Mouse (Mus musculus): ENCODE results near the gene Pou2af1. TPM values are rescaled to one million over a fixed set of nuclear protein-coding genes. Genes with fewer than 3 reads are reported as not detected.
A peak's percentile ranks its signal among the peaks of the same experiment; 100 is the strongest.

The Pou2af1 gene
- total RNA-seq, 2 experiments from 2014 or later = 0.21 to 1.4 TPM

DNA sequence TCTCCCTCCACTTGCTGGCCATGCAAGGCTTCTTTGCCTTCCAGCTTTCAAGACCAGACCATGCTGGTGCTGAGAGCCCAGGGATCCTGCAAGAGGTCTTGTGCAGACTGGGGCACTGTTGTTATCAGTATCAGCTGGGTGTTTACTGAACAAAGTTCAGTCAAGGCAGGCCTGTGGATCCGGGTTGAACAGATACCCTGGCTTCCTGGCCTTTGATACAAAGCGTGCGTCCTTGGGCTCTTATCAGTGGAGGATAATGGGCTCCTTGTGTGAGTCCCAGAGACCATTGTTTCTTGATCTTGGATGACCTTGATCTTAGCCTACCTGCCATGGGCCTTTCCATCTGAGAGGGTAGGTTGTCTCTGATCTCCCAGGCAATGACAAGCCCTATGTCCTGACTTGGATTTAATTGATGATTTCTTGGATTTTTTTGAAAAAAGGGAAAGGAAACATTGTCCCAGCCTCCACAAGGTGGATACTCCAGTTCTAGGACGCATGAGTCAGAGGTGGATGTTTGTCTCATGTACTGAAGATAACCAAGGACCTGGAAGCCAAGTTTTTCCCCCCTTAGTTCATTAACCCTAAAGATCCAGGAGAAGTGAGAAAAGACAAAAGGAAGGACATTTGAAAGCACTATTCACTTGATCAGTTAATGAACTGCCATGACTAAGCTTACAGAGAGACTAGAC, 17.3 kb downstream of the Pou2af1 start:
- DNase-seq = no peak

GRCm38 (mm10) chr9:51232163-51232562, 18.7 kb downstream of the Pou2af1 start:
- no peak for DNase-seq

- DNase-seq = no peak
Observed at GRCm38 (mm10) chr9:51238741-51239385, 25.4 kb downstream of the Pou2af1 start.

DNA sequence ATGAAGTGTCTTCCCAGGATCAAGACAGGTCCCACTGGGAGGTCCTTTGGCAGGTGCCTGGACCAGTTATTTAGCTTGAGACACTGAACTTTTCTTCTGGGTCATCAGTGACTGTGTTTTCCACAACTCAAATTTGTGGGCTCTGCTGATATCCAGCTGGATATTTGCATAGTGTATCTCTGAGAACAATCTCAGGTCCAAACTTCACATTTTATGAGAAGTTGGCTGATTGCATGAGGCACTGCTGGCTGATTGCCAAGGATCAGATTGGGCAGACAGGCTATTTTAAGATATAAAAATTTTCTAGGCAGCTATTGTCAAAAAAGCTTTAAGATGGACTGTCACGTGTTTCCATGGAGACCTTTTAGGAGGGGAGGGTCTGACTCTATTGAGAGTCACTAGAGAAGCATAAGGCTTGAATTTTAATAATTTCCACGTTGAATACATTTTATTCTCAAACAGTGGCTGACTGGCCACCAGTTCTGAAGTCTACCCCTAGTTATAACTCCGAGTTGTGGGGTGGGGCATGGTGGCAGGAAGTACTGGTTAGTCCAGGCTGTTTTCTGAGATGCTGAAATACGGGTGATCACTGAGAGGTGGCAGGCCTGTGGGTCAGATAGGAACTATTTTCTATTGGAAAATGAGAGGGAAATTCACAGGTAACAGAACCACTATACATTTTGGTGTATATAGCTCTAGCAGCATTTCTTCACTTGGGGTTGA, 43.4 kb downstream of the Pou2af1 start:
- no peak for DNase-seq

DNA sequence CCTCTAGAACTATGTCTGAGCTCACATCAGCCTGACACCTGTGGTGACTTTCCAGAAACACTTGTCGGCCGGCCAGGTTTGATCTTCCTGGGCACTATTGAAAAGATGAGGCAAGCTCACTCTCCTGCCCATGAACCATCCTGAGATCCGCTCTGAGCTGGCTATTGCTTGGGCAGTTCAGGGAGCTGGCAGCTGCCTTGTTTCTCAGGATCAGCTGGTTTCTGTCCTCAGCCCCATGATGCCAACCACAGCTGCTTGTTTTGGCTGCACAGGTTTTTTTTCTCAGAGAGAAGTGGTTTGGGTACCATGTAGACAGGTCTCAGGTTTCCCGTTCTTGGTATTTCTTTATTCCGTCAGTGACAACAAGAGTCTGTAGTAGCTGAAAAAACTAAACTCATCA, 44.9 kb downstream of the Pou2af1 start:
- no peak for DNase-seq

DNA sequence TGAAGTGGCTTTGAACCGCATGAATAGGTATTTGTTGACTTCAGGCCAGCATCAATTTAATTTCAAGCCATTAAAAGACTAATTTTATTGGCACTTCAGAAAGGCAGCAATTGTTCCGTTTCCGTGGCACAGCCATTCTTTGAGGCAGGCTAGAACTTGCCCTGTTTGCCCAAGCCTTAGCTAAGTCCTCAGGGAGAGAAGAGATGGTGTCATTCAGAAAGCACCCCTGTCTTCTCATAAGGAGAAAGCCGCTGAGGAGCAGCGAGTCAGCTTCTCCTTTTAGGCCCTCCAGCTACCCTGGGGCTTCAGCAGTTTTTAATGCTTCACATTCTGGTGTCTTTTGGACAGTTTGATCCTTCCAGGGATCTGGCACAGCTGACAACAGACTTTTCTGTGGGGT, 55.3 kb downstream of the Pou2af1 start:
- DNase-seq = no peak

DNA sequence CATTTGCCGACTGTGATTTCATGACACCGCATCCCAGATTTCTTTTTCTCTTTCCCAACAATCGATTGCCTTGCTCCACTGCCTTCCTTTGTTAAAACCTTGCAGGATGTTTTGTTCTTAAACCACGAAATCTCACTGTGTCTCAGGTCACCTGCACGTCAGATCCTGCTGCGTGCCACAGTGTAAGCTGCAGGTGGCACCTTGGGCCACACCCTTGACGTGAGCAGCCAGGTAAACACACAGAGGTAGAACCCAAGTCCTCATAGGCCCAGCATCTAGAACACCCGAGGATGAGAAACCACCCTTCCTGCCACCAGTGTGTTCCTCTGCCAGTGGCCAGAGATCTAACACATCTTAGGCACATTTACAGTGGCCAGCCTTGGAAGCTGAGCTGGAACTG, 57.6 kb downstream of the Pou2af1 start:
- DNase-seq = no peak

DNA sequence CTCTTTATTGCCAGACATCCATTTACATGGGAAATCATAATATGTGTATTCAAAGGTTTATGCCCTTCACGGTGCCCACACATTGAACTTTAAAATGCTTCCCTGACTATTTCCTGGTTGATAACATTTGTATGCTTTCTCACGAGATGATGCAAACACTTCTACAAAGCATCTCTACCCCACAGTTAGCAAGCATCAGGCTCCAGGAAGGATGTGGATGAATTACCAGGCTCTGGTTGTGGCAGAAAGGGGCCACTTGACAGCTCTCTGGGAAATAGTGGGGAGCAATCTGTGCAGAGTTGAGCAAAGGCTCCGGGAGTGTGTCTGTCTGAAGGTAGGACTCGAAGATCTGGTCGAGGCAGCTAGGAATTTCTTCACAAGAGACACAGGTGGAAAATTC, 58.6 kb downstream of the Pou2af1 start:
- no peak for DNase-seq

- DNase-seq = no peak
Observed at GRCm38 (mm10) chr9:51273581-51274154, 60.2 kb downstream of the Pou2af1 start.

- DNase-seq = no peak
Observed at GRCm38 (mm10) chr9:51274678-51275077, 61.2 kb downstream of the Pou2af1 start.

DNA sequence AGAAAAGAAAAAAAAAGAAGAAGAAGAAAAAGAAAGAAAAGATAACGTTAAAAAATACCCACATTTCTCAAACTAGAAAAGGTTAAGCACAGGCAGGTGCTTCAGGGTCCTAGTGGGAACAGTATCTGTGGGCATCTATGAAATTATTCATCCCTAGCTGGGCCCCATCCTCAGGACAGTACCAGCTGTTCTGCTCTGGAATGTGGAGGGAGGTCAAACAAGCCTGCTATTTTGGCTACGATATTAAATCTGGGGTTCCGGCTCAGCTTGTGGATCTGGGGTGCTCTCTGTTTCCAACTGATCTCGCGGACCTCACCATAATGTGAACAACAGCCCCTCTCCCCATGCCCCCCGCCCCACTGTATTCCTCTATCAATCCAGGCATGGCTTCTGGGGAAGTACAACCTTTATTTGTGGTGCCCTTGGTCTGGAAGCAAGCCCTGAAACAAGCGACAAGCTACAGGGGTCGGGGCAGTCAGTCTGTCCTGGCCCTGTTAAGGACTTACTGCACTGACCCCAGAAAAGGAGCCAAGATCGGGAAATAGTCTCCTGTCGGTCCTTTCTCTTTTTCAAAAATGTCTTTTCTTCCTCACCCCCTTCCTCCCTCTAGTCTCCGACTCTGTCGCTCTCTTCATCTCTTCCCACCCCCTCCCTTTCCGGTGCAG, 64.5 kb downstream of the Pou2af1 start:
- DNase-seq = no peak

- DNase-seq = peak; percentile 83
Observed at GRCm38 (mm10) chr9:51278500-51279381, 65.2 kb downstream of the Pou2af1 start, which contains the start of gene Colca2. Gene Colca2, minus strand, starts transcription at chr9:51278569.

DNA sequence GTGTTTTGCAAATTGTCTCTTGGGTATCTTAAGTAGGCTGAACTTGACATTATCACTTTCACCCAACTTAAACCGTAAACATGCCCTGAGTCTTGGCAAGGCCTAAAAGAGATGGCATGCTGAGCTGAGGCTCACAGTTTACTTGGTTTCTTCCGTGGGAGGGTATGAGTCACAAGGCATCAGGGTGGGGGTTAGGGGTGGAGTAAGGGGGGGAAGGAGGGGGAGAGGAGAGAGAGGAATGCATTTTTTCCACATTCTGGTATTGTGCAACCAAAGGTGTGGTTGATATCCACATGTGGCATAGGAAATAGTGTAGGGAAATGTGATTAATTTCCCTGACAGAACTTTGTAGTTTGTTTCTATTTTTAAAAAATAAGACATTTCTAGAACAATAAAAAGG, 72.6 kb downstream of the Pou2af1 start:
- no peak for DNase-seq

Other genes starting within 250 kb of the Pou2af1 start
- gene Sik2, start 204.6 kb upstream of the Pou2af1 start, total RNA-seq (2021) = 10 to 100 TPM; 15.4 to 16.6 TPM
- not detected for gene Btg4, start 152.8 kb upstream of the Pou2af1 start, total RNA-seq (2021)
- 1 to 10 TPM; 2.4 to 2.9 TPM for gene Layn, start 136.6 kb upstream of the Pou2af1 start, total RNA-seq (2021)
- gene 4833427G06Rik, start 111.6 kb upstream of the Pou2af1 start, total RNA-seq (2021) = not detected
- gene Gm32742, start 48.2 kb upstream of the Pou2af1 start, total RNA-seq (2021) = not detected
- gene Colca2, start 64.9 kb downstream of the Pou2af1 start, total RNA-seq (2021) = 1 to 10 TPM; 1.3 to 1.6 TPM
- not detected for gene 1810046K07Rik, start 115.2 kb downstream of the Pou2af1 start, total RNA-seq (2021)